Mouse (Mus musculus) left cerebral cortex, postnatal 14 days (tissue): ENCODE results near the gene Nrm. TPM values are rescaled to one million over a fixed set of nuclear protein-coding genes. Genes with fewer than 3 reads are reported as not detected.
A peak's percentile ranks its signal among the peaks of the same experiment; 100 is the strongest.
"Not testable (repeated sequence)": the region's sequence is repeated elsewhere in the genome, so short reads cannot be mapped to it uniquely, and the experiment has no call there.

Experiments
- DNase-seq, 2 experiments: peaks; one replicate each; pipeline ENCODE4 v3.0.0; 2021 to 2022; ENCODE audit warnings: low spot score in 2 of 2, mixed read lengths in 1 of 2
- intact Hi-C: fragments of 180-260 bp; cut with DNase I; formaldehyde crosslinking; loops from one replicate; pipeline ENCODE4 v1.15.1; 2025
- total RNA-seq, 2 experiments: library from RNA; stranded (reverse); gene quantifications; 2 replicates each; pipeline ENCODE4 v1.2.3; 2021

Nrm gene
- total RNA-seq, 2 experiments from 2014 or later = 5.1 TPM

GRCm38 (mm10) chr17:35833239-35833751 lies 27.8 kb upstream of the Nrm start:
- intact Hi-C loops = no loop called here
- peak in 1 of 2 experiments; percentile 36 for DNase-seq

- intact Hi-C loops = no loop called here
- no peak for DNase-seq
Observed at GRCm38 (mm10) chr17:35833894-35834293, 27.2 kb upstream of the Nrm start.

GRCm38 (mm10) chr17:35834696-35835422 lies 26.3 kb upstream of the Nrm start:
- intact Hi-C loops = no loop called here
- peak; percentile 51 to 58 for DNase-seq

- intact Hi-C loops = loop anchor here (2.0 kb wide), 2 partner anchors 31 to 81 kb away; partner anchors contain the start of genes Mrps18b and Ppp1r10
- DNase-seq = no peak
Observed at GRCm38 (mm10) chr17:35835424-35836140, 25.5 kb upstream of the Nrm start.

- peak; percentile 95 for DNase-seq
- intact Hi-C loops = loop anchor here (2.0 kb wide), 2 partner anchors 30 to 80 kb away; partner anchors contain the start of genes Mrps18b and Ppp1r10
Observed at GRCm38 (mm10) chr17:35836178-35836965, 24.7 kb upstream of the Nrm start.

GRCm38 (mm10) chr17:35836991-35837422 lies 24.1 kb upstream of the Nrm start:
- intact Hi-C loops = loop anchor here (2.0 kb wide), 2 partner anchors 30 to 80 kb away; partner anchors contain the start of genes Mrps18b and Ppp1r10
- DNase-seq = peak; percentile 81 to 87

GRCm38 (mm10) chr17:35837487-35837886 lies 23.6 kb upstream of the Nrm start:
- DNase-seq = peak in 1 of 2 experiments; percentile 56
- intact Hi-C loops = loop anchor here (2.0 kb wide), 2 partner anchors 29 to 79 kb away; partner anchors contain the start of genes Mrps18b and Ppp1r10

- intact Hi-C loops = no loop called here
- peak; percentile 97 to 98 for DNase-seq
Observed at GRCm38 (mm10) chr17:35838122-35838544, 23.0 kb upstream of the Nrm start, which contains the start of gene Tubb5. Tubb5 (minus strand) TSS chr17:35838306.

- DNase-seq = no peak
- intact Hi-C loops = no loop called here
Observed at GRCm38 (mm10) chr17:35838570-35838969, 22.5 kb upstream of the Nrm start.

GRCm38 (mm10) chr17:35839002-35839401 lies 22.1 kb upstream of the Nrm start:
- intact Hi-C loops, DNase-seq: not testable (repeated sequence)

GRCm38 (mm10) chr17:35840561-35840960 lies 20.6 kb upstream of the Nrm start:
- intact Hi-C loops = no loop called here
- DNase-seq = no peak

GRCm38 (mm10) chr17:35841076-35841950 lies 19.8 kb upstream of the Nrm start, which contains the start of gene Mdc1:
Mdc1 (plus strand) TSS chr17:35841515.
- peak; percentile 99 to 100 for DNase-seq
- intact Hi-C loops = no loop called here

- intact Hi-C loops = no loop called here
- DNase-seq = no peak
Observed at GRCm38 (mm10) chr17:35842006-35842405, 19.1 kb upstream of the Nrm start.

- intact Hi-C loops = no loop called here
- DNase-seq = no peak
Observed at GRCm38 (mm10) chr17:35843514-35843913, 17.6 kb upstream of the Nrm start.

GRCm38 (mm10) chr17:35848112-35848511 lies 13.0 kb upstream of the Nrm start:
- DNase-seq = no peak
- intact Hi-C loops = no loop called here

- intact Hi-C loops = no loop called here
- DNase-seq = no peak
Observed at GRCm38 (mm10) chr17:35850974-35851373, 10.1 kb upstream of the Nrm start.

GRCm38 (mm10) chr17:35859371-35859770 lies 1.7 kb upstream of the Nrm start:
- intact Hi-C loops = no loop called here
- no peak for DNase-seq

GRCm38 (mm10) chr17:35859835-35860234 lies 1.3 kb upstream of the Nrm start:
- intact Hi-C loops = no loop called here
- no peak for DNase-seq
